Mouse (Mus musculus): ENCODE data around the gene Zfp563.
A peak's percentile ranks its signal among the peaks of the same experiment; 100 is the strongest.

Zfp563 gene

GRCm38 (mm10) chr17:33089220-33089949 is at the start of gene Zfp563:
Gene Zfp563, plus strand, starts transcription at chr17:33089310.
- peak; percentile 85 for DNase-seq (ENCODE audit: low spot score)

- no peak for DNase-seq (ENCODE audit: low spot score)
Measured at GRCm38 (mm10) chr17:33058791-33059190, 30.3 kb upstream of the Zfp563 start.

- DNase-seq (ENCODE audit: low spot score), result no peak
Measured at GRCm38 (mm10) chr17:33063001-33063400, 26.1 kb upstream of the Zfp563 start.

GRCm38 (mm10) chr17:33067958-33068357 is 21.2 kb upstream of the Zfp563 start, which contains the start of gene 4921501E09Rik:
Gene 4921501E09Rik, minus strand, starts transcription at chr17:33068058.
- no peak for DNase-seq (ENCODE audit: low spot score)

GRCm38 (mm10) chr17:33091630-33092029 is 2.5 kb downstream of the Zfp563 start:
- no peak for DNase-seq (ENCODE audit: low spot score)

- peak; percentile 46 for DNase-seq (ENCODE audit: low spot score)
Measured at GRCm38 (mm10) chr17:33092391-33093193, 3.5 kb downstream of the Zfp563 start.

- DNase-seq (ENCODE audit: low spot score), result no peak
Measured at GRCm38 (mm10) chr17:33097396-33097795, 8.3 kb downstream of the Zfp563 start.

GRCm38 (mm10) chr17:33124546-33124945 is 35.4 kb downstream of the Zfp563 start:
- DNase-seq (ENCODE audit: low spot score), result no peak

- DNase-seq (ENCODE audit: low spot score), result no peak
Measured at GRCm38 (mm10) chr17:33126257-33126656, 37.1 kb downstream of the Zfp563 start.

GRCm38 (mm10) chr17:33139261-33139820 is 50.2 kb downstream of the Zfp563 start, which contains the start of gene Morc2b:
Gene Morc2b, minus strand, starts transcription at chr17:33139683.
- no peak for DNase-seq (ENCODE audit: low spot score)
